Mouse (Mus musculus) midbrain, embryonic 10.5 days (tissue): ENCODE measurements around the gene Kcnip1. TPM values are rescaled to one million over a fixed set of nuclear protein-coding genes. Genes with fewer than 3 reads are reported as not detected.

Source experiments
- DNase-seq: peaks from one replicate; pipeline ENCODE4 v3.0.0-alpha.2; 2017; ENCODE audit warnings: low spot score
- H3K27ac ChIP-seq: fragments of 300-500 bp; sonication (generic); replicated peaks from 2 replicates; pipeline ENCODE4 v1.5.1; 2016; ENCODE audit warnings: mild to moderate bottlenecking
- H3K27me3 ChIP-seq: fragments of 300-500 bp; sonication (generic); 2 replicates; pipeline ENCODE4 v1.6.1; 2016; ENCODE audit warnings: low read depth, mild to moderate bottlenecking; ENCODE audit not compliant: poor library complexity, severe bottlenecking
- H3K36me3 ChIP-seq: fragments of 300-500 bp; sonication (generic); 2 replicates; pipeline ENCODE4 v1.6.1; 2016; ENCODE audit warnings: mild to moderate bottlenecking, moderate library complexity
- H3K4me1 ChIP-seq: fragments of 300-500 bp; sonication (generic); 2 replicates; pipeline ENCODE4 v1.6.1; 2016
- H3K4me3 ChIP-seq: fragments of 300-500 bp; sonication (generic); 2 replicates; pipeline ENCODE4 v1.5.1; 2016; ENCODE audit warnings: mild to moderate bottlenecking, moderate library complexity
- H3K9me3 ChIP-seq: fragments of 300-500 bp; sonication (generic); replicated peaks from 2 replicates; pipeline ENCODE4 v1.6.1; 2016; ENCODE audit warnings: mild to moderate bottlenecking
- WGBS: fragments of 180-500 bp; shearing (Covaris S2); methylation state at CpG from one replicate; pipeline ENCODE4 v1.1.7; 2016; 5-methylcytosine and 5-hydroxymethylcytosine counted together
- polyA plus RNA-seq: library from polyadenylated mRNA; unstranded; fragments of >200 nt; fragmentation: Nextera tagmentation; extraction: Ambion mirVana; gene quantifications from 2 replicates; pipeline ENCODE4 v1.2.1, GENCODE M21; 2016

The Kcnip1 gene
- polyA plus RNA-seq, 1 experiment from 2014 or later: 5.8 TPM

GRCm38 (mm10) chr11:33928658-33929057 lies 64.3 kb downstream of the Kcnip1 start:
- Histone ChIP-seq H3K36me3 (no peaks in the 10 kb centered on the region), H3K27me3 (peaks cover 8% of the 10 kb centered on the region; the same call in 1 of the 2 replicates), H3K4me1 (peaks cover 18% of the 10 kb centered on the region), H3K9me3 (no peaks in the 10 kb centered on the region), H3K4me3 (no peak overlapping the region), H3K27ac (no peak overlapping the region)
- DNase-seq: peak; percentile 40
- 54% methylated on average over 7 of the region's 7 CpGs for WGBS

GRCm38 (mm10) chr11:33927836-33928235 lies 65.1 kb downstream of the Kcnip1 start:
- 83% methylated on average over 4 of the region's 4 CpGs for WGBS
- no peaks in the 10 kb centered on the region for H3K9me3 ChIP-seq
- H3K36me3 ChIP-seq: no peaks in the 10 kb centered on the region
- no peak for DNase-seq
- no peak overlapping the region for H3K27ac ChIP-seq
- peaks cover 18% of the 10 kb centered on the region for H3K4me1 ChIP-seq
- H3K27me3 ChIP-seq: peaks cover 8% of the 10 kb centered on the region; the same call in 1 of the 2 replicates
- no peak overlapping the region for H3K4me3 ChIP-seq

GRCm38 (mm10) chr11:33927321-33927720 lies 65.6 kb downstream of the Kcnip1 start:
- peaks cover 8% of the 10 kb centered on the region; the same call in 1 of the 2 replicates for H3K27me3 ChIP-seq
- H3K27ac ChIP-seq: no peak overlapping the region
- no peak overlapping the region for H3K4me3 ChIP-seq
- H3K4me1 ChIP-seq: peaks cover 15% of the 10 kb centered on the region
- WGBS: 56% methylated on average over 6 of the region's 6 CpGs
- H3K9me3 ChIP-seq: no peaks in the 10 kb centered on the region
- DNase-seq: no peak
- no peaks in the 10 kb centered on the region for H3K36me3 ChIP-seq

- H3K27me3 ChIP-seq: peaks cover 8% of the 10 kb centered on the region; the same call in 1 of the 2 replicates
- peaks cover 13% of the 10 kb centered on the region; the same call in 1 of the 2 replicates for H3K4me1 ChIP-seq
- whole genome bisulfite sequencing: 82% methylated on average over 2 of the region's 2 CpGs
- H3K36me3 ChIP-seq: no peaks in the 10 kb centered on the region
- no peak for DNase-seq
- no peak overlapping the region for H3K4me3 ChIP-seq
- no peaks in the 10 kb centered on the region for H3K9me3 ChIP-seq
- H3K27ac ChIP-seq: no peak overlapping the region
These were observed 66.4 kb downstream of the Kcnip1 start for GRCm38 (mm10) chr11:33926551-33926950.

- H3K9me3 ChIP-seq: no peaks in the 10 kb centered on the region
- H3K27me3 ChIP-seq: peaks cover 8% of the 10 kb centered on the region; the same call in 1 of the 2 replicates
- peaks cover 13% of the 10 kb centered on the region; the same call in 1 of the 2 replicates for H3K4me1 ChIP-seq
- no peak overlapping the region for H3K4me3 ChIP-seq
- H3K36me3 ChIP-seq: no peaks in the 10 kb centered on the region
- DNase-seq: no peak
- WGBS: 83% methylated on average over 8 of the region's 8 CpGs
- H3K27ac ChIP-seq: no peak overlapping the region
These were observed 67.2 kb downstream of the Kcnip1 start for GRCm38 (mm10) chr11:33925778-33926177.

- Histone ChIP-seq H3K4me1 (peaks cover 11% of the 10 kb centered on the region; the same call in 1 of the 2 replicates), H3K36me3 (no peaks in the 10 kb centered on the region), H3K9me3 (no peaks in the 10 kb centered on the region), H3K27ac (no peak overlapping the region), H3K4me3 (no peak overlapping the region), H3K27me3 (peaks cover 4% of the 10 kb centered on the region; the same call in 1 of the 2 replicates)
- DNase-seq: no peak
- 81% methylated on average over 3 of the region's 3 CpGs for WGBS
These were observed 69.9 kb downstream of the Kcnip1 start for GRCm38 (mm10) chr11:33923031-33923430.

GRCm38 (mm10) chr11:33921451-33921850 lies 71.5 kb downstream of the Kcnip1 start:
- 74% methylated on average over 13 of the region's 13 CpGs for WGBS
- H3K36me3 ChIP-seq: no peaks in the 10 kb centered on the region
- H3K9me3 ChIP-seq: no peaks in the 10 kb centered on the region
- peaks cover 11% of the 10 kb centered on the region; the same call in 1 of the 2 replicates for H3K4me1 ChIP-seq
- H3K27me3 ChIP-seq: no peaks in the 10 kb centered on the region
- no peak overlapping the region for H3K27ac ChIP-seq
- no peak overlapping the region for H3K4me3 ChIP-seq
- DNase-seq: no peak

- no peak for DNase-seq
- 84% methylated on average over 7 of the region's 7 CpGs for WGBS
- H3K4me1 ChIP-seq: peaks cover 11% of the 10 kb centered on the region; the same call in 1 of the 2 replicates
- H3K9me3 ChIP-seq: no peaks in the 10 kb centered on the region
- H3K27ac ChIP-seq: no peak overlapping the region
- 0 out of 2 replicates have a peak, but pooled peaks cover 1% of the 10 kb centered on the region for H3K27me3 ChIP-seq
- H3K4me3 ChIP-seq: no peak overlapping the region
- H3K36me3 ChIP-seq: no peaks in the 10 kb centered on the region
These were observed 73.1 kb downstream of the Kcnip1 start for GRCm38 (mm10) chr11:33919826-33920225.

- no peaks in the 10 kb centered on the region for H3K36me3 ChIP-seq
- H3K4me1 ChIP-seq: peaks cover 11% of the 10 kb centered on the region; the same call in 1 of the 2 replicates
- 45% methylated on average over 2 of the region's 2 CpGs for WGBS
- DNase-seq: no peak
- H3K4me3 ChIP-seq: no peak overlapping the region
- H3K27me3 ChIP-seq: 0 out of 2 replicates have a peak, but pooled peaks cover 3% of the 10 kb centered on the region
- H3K9me3 ChIP-seq: no peaks in the 10 kb centered on the region
- no peak overlapping the region for H3K27ac ChIP-seq
These were observed 74.5 kb downstream of the Kcnip1 start for GRCm38 (mm10) chr11:33918424-33918823.

GRCm38 (mm10) chr11:33917574-33917973 lies 75.4 kb downstream of the Kcnip1 start:
- 26% methylated on average over 6 of the region's 6 CpGs for WGBS
- Histone ChIP-seq H3K36me3 (no peaks in the 10 kb centered on the region), H3K27me3 (0 out of 2 replicates have a peak, but pooled peaks cover 9% of the 10 kb centered on the region), H3K4me1 (peaks cover 12% of the 10 kb centered on the region; the same call in 1 of the 2 replicates), H3K27ac (no peak overlapping the region), H3K9me3 (no peaks in the 10 kb centered on the region), H3K4me3 (no peak overlapping the region)
- peak; percentile 73 for DNase-seq

- no peak for DNase-seq
- 80% methylated on average over 12 of the region's 12 CpGs for WGBS
- Histone ChIP-seq H3K9me3 (no peaks in the 10 kb centered on the region), H3K36me3 (no peaks in the 10 kb centered on the region), H3K27me3 (0 out of 2 replicates have a peak, but pooled peaks cover 9% of the 10 kb centered on the region), H3K4me3 (no peak overlapping the region), H3K27ac (no peak overlapping the region), H3K4me1 (peaks cover 20% of the 10 kb centered on the region)
These were observed 78.7 kb downstream of the Kcnip1 start for GRCm38 (mm10) chr11:33914216-33914615.

GRCm38 (mm10) chr11:33913061-33913460 lies 79.9 kb downstream of the Kcnip1 start:
- Histone ChIP-seq H3K27me3 (0 out of 2 replicates have a peak, but pooled peaks cover 9% of the 10 kb centered on the region), H3K9me3 (no peaks in the 10 kb centered on the region), H3K4me3 (no peak overlapping the region), H3K27ac (no peak overlapping the region), H3K4me1 (peaks cover 23% of the 10 kb centered on the region), H3K36me3 (no peaks in the 10 kb centered on the region)
- 86% methylated on average over 7 of the region's 7 CpGs for WGBS
- DNase-seq: no peak

GRCm38 (mm10) chr11:33912151-33912571 lies 80.8 kb downstream of the Kcnip1 start:
- Histone ChIP-seq H3K9me3 (no peaks in the 10 kb centered on the region), H3K4me1 (peaks cover 23% of the 10 kb centered on the region), H3K4me3 (no peak overlapping the region), H3K27ac (peak overlapping the region; percentile 47; the same call in 1 of the 2 replicates), H3K27me3 (0 out of 2 replicates have a peak, but pooled peaks cover 9% of the 10 kb centered on the region), H3K36me3 (no peaks in the 10 kb centered on the region)
- 34% methylated on average over 2 of the region's 2 CpGs for WGBS
- DNase-seq: no peak
